Mouse (Mus musculus) spleen, postnatal 4 days (tissue): ENCODE results near the gene Fars2.

Experiments
- DNase-seq, 2 experiments: peaks; one replicate each; pipeline ENCODE4 v3.0.0; 2022; ENCODE audit warnings: low spot score in 2 of 2

The Fars2 gene

GRCm38 (mm10) chr13:36510161-36510560, 392.9 kb downstream of the Fars2 start:
- no peak for DNase-seq

GRCm38 (mm10) chr13:36513126-36513525, 395.9 kb downstream of the Fars2 start:
- no peak for DNase-seq

- DNase-seq, result no peak
Measured at GRCm38 (mm10) chr13:36518144-36518571, 400.9 kb downstream of the Fars2 start.

GRCm38 (mm10) chr13:36527761-36528160, 410.5 kb downstream of the Fars2 start:
- DNase-seq, result no peak

- DNase-seq, result no peak
Measured at GRCm38 (mm10) chr13:36528223-36528895, 411.1 kb downstream of the Fars2 start.

GRCm38 (mm10) chr13:36529467-36530039, 412.3 kb downstream of the Fars2 start:
- DNase-seq, result no peak

GRCm38 (mm10) chr13:36530852-36531251, 413.6 kb downstream of the Fars2 start:
- DNase-seq, result no peak

- no peak for DNase-seq
Measured at GRCm38 (mm10) chr13:36531893-36532292, 414.7 kb downstream of the Fars2 start.

- no peak for DNase-seq
Measured at GRCm38 (mm10) chr13:36533071-36533470, 415.9 kb downstream of the Fars2 start.

GRCm38 (mm10) chr13:36533518-36533917, 416.3 kb downstream of the Fars2 start:
- no peak for DNase-seq

GRCm38 (mm10) chr13:36533966-36534540, 416.8 kb downstream of the Fars2 start:
- DNase-seq, result no peak

- DNase-seq, result no peak
Measured at GRCm38 (mm10) chr13:36537580-36537979, 420.4 kb downstream of the Fars2 start.

- no peak for DNase-seq
Measured at GRCm38 (mm10) chr13:36538385-36538784, 421.2 kb downstream of the Fars2 start.

- DNase-seq, result no peak
Measured at GRCm38 (mm10) chr13:36540231-36540630, 423.0 kb downstream of the Fars2 start.

GRCm38 (mm10) chr13:36541287-36541780, 424.1 kb downstream of the Fars2 start:
- DNase-seq, result no peak

- no peak for DNase-seq
Measured at GRCm38 (mm10) chr13:36550694-36551093, 433.5 kb downstream of the Fars2 start.

- DNase-seq, result no peak
Measured at GRCm38 (mm10) chr13:36552522-36553246, 435.5 kb downstream of the Fars2 start.

GRCm38 (mm10) chr13:36553247-36553642, 436.0 kb downstream of the Fars2 start:
- no peak for DNase-seq

- no peak for DNase-seq
Measured at GRCm38 (mm10) chr13:36554743-36555142, 437.5 kb downstream of the Fars2 start.

GRCm38 (mm10) chr13:36562447-36563441, 445.5 kb downstream of the Fars2 start:
- DNase-seq, result no peak

- DNase-seq, result no peak
Measured at GRCm38 (mm10) chr13:36564764-36565315, 447.6 kb downstream of the Fars2 start.
